Mouse (Mus musculus) naive thymus-derived CD4-positive, alpha-beta T cell, adult 2 months (primary cell): ENCODE measurements around the gene Crtc1.

ENCODE experiments used
- DNase-seq: peaks from one replicate; pipeline ENCODE4 v3.0.0-alpha.2; 2011; ENCODE audit warnings: low read depth

Gene Crtc1

DNA sequence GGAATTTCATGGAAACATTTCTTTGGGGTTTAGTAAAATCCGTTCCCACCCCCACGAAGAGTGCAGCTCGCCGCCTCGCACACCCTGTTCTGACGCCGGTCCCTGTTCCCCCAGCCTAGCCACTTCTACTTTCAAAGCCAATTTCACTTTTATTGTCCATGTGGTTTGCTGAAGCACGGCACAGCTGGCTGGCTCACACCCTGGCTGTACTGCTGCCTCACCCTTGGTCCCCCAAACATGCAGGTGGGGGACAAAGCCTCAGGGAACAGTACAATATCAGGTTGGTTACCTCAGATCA lies 23.1 kb upstream of the Crtc1 start:
- DNase-seq = no peak

DNA sequence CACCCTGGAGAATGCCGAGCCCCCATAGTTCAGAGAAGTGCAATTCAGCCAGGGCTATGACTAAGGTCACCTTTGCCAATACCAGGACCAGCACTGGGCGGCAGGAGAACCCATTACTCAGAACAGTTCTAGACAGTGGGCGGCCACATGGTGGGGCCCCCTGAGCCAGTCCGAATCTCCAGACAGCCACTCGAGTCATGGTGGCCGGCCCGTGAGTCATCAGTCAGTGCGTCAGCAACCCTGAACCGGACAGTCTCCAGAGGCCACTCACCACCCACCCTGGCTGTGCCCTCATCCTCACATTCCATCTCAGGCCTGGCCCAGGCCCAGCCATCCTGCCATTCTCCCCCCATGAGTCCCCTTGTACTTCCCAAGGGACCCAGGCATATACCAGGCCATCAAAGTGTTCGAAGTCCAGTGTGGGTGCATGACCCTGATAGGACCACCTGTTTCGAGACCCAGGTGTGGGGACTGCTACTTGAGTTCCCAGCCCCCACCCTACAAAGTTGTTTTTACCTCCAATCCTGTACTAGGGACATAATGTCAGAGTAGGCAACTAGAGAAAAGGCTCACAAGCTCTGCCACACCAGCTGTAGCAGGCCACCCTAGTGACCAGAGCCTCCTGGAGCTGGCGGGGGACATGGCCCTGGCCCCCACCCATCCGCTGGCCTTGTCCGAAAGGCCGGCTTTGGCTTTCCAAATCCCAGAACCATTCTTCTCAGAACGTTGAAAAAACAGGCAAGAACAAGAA lies 22.6 kb upstream of the Crtc1 start:
- DNase-seq = no peak

DNA sequence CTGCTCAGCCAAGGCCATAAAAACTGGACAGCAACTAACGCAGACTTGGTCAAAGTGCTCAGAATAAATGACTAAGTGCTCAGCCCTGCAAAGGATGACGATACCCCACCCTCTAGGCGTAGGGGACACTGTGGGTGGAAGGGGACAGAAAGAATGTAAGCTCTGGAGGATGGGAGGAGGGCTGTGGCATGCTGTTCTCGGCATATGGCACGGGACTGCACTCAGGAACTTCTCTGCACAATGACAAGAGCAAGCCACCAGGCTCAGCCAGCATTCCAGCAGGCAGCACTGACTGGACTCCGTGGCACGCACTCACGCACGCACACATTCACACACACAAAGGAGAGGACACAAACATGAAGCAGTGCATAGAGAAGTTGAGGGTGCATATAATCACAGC lies 21.2 kb upstream of the Crtc1 start:
- DNase-seq = no peak

DNA sequence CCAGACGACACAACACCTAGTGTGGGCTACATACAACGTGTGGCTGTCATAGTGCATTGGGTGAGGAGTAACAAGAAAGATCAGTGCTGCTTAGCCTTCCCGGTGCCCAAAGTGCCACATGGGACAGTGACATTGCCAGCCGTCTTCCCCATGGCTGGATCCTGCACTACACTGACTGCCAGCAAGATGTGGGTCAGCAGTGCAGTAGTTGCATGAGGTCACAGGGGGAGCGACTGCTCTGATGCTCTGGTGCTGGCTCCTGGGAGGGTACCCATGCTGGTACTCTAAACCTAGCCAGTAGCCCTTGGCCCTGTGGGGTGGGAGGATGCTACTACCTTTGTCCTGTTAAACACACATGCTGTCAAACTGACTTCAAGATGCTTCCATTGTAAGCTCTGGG lies 20.8 kb upstream of the Crtc1 start:
- no peak for DNase-seq

DNA sequence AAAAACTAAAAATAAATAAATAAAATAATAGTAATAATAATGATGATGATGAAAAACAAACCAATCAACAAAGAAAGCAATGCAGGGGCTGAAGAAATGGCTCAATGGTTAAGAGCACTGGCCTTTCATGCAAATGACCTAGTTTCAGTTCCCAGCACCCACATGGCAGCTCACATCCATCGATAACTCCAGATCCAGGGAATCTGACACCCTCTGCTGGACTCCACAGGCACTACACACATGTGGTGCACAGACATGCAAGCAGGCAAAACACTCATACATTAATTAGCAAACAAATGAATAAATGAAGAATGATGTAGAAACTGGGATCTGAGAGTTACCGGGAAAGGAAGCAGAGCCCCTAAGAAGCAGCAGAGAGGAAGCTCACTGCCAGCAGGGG lies 20.3 kb upstream of the Crtc1 start:
- no peak for DNase-seq

DNA sequence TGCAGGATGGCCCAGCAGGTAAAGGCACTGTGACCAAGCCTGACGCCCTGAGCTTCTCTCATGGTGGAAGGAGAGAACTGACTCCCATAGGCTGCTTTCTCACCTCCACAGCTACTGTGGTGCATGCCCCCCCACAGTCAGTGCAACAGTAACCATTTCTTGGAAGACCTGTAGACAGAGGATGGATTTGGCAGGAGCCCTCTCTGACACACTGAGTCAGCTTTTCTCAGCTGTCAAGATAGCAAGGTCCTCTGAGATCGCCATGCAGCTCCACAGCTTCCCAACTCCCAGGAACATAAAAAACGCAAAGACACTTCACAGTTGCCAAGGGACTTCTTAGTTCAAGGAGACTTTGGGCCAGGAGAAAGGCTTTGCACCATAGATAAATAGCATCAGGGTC lies 19.1 kb upstream of the Crtc1 start:
- no peak for DNase-seq

DNA sequence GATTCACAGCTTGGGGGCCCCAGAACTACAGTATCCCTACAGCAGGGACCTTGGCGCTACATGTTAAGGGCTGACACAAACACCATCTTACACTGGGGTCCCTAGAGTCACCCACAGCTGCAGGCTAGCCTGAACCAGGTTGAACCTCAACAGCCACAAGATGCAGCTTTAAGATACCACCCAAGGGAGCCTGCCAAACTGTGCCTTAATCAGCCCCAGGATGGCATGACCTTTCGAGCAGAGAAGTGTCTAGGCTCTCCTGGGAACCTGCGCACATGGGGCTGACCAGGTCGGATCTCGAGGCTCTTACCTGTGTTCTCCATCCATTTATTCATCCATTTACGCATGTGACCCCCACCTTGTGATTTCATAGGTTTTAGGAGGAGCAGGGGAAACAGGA lies 18.5 kb upstream of the Crtc1 start:
- no peak for DNase-seq

DNA sequence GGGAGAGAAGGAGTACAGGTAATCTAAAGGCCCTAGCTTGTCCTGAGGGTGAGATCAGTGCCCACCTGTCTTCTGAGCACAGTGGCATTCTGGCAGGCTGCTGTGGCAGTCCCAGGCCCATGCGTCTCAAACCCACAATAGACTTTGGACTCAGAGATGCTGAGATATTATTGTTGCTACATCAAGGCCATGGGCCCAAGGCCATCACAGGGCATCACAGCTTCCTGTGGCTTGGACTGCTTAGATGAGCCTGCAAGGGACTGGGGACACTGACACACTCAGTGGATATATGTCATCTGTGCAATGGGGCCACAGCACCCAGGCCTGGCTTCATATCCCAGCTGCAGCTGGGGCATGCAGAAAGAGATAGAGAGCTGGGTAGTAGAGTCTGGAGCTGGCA lies 17.6 kb upstream of the Crtc1 start:
- no peak for DNase-seq

DNA sequence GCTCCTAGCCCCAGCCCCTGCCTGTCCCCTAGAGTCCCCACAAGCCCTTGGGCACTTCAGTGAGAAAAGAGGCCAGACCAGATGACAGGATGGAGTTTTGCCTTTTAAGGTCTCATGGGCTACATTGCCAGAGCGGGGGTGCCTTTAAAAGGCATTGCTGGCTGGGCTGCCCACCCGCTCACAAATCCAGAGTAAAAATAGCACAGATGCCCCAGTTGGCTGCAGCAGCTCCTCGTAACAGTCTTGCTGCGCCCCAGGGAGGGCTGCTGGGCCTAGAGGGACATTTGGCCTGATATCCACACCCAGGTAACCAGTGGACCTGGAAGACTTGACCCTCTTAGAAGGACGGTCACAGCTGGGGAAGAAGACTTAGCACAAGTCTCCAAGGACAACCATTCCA lies 14.5 kb upstream of the Crtc1 start:
- no peak for DNase-seq

DNA sequence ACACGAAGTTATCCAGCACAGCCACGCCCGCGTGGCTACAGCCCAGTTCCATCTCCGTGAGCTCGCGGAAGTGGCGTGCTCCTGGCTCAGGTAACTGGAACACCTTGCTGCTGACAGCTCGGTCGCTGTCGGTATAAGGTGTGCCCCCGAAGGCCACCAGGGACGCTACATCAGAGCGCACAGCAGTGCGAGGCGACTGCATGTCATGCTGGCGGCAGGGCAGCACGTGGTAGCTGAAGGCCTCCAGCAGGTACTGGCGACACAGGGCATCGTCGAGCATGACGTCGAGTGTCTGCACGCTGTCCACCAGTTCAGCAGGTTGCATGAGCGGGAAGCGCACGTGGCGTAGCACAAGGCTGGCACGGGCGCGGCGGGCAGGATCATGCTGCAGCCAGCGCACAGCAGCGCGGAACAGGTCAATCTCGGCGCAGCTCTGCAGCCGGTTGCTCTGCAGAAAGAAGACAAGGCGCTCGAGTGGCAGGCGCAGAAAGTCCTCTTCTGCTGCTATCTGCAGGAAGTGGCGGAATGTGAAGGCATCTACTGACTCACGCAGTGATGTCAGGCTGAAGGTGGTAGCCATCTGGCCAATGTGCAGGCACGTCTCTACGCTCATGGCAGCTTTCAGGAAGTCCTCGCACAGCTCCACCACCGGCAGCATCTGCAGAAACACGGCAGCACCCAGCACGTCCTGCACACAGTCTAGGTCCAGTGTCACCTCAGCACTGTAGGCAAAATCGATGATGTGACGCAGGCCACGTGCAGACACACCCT lies 13.0 kb upstream of the Crtc1 start:
- DNase-seq = no peak

DNA sequence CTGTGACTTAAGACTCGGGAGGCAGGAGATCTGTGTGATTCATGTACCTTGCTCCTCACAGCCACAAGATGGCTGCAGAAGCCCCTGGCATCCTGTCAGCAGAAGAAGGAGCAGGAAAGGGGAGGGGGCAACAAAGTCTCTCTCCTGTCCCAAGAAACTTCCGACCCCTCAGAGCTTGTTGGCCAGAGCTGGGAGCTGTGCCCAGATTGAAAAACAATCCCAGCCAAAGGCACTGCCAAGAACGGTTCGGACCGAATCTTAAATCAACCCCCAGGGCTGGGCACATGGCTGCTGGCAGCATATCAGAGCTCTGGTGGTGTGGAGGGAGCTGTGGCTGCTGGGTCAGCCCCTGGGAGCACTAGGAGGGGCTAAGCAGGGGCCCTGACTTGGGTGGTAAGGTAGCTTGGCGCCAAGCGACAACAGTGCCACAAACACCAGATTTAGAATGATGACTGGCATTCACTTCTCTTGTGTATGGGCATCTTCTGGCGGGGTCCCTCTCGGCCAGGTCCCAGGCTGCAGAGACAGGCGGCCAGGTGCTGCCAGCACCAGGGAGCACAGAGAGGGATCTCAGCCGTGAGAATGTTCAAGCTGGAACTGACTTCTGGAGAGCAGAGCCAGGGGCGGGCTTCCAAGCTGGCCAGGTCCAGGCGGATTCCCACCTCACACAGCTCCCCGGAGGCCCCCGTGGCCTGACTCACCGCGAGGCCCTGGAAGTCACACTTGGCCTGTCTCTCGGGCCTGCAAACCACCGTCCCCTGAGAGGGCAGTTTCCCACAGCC lies 8.5 kb upstream of the Crtc1 start:
- DNase-seq = no peak

DNA sequence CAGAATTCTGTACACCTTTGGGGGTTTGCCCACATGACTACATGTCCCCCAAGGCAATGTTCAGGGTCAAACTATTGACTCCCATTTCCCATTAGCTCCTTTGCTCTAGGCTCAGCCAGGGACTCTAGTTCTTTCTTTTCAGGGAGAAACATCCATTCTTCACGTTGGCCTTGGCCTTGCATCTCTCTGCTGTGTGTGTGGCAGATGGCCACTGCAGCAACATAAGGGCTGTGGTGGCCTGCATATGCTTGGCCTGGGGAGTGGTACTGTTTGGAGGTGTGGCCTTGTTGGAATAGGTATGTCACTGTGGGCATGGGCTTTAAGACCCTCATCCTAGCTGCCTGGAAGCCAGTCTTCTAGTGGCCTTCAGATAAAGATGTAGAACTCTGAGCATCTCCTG lies 6.6 kb upstream of the Crtc1 start:
- DNase-seq = no peak

DNA sequence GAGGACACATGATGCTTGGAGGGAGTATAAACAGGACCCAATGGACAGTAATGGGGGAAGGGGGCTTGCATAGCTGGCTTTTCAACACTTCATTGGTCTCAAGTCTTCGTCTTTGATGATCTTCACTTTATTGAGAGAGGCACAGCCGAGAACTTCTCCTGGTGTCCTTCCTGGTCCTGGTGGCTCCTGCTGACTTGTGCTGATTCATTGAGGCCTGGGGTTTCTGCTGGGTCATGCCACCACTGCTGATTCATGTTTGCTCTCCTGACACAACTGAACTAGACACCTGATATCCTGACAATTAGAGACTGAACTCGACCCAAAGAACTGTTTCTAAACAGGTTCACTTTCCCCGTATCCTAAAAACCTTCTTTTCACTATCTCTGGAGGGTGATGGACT lies 3.9 kb upstream of the Crtc1 start:
- no peak for DNase-seq

DNA sequence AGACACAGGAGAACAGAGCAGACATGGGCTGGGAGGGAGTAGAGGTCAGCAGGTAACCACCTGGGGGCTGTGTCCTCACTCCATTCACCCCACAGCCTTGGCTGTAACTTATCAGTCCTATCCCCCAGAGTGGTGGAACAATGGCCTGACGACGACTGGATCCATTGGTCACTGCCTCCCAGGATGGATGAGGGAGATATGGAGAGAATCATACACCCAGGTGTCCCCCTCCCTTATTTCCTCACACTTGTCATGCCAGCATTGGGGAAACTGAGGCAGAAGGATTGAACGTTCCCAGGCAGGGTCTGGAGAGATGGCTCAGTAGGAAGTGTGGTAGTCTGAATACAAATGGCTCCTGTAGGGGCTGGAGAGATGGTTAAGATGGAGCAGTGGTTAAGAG lies 2.2 kb upstream of the Crtc1 start:
- DNase-seq = no peak

DNA sequence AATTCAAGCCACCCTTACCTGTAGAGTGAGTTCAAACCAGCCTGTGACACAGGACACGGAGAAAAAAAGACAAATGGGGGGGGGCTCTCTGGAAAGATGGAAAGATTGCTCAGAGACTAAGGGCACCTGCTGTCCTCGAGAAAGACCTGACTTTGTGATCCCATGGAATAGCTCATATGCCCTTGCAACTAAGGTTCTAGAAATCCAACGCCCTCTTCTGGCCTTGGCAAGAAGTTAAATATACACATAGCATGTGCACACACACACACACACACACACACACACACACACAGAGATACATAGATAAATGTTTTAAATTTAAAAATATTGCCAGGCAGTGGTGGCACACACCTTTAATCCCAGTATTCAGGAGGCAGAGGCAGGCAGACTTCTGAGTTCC lies 867 bp upstream of the Crtc1 start:
- DNase-seq = peak; percentile 48

DNA sequence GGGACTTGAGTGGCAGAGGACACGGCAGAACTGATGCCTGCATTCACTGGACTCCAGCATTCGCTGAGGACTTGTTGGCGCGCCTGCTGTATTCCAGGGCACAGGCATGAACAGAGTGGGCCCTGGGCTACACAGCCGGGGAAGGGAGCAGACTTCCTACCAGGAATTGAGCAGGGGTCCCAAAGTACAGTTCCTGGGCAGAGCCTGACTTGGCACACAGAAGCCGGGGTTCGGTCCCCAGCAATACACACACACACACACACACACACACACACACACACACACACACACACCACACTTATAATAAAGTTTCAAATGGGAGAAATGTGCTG lies 435 bp upstream of the Crtc1 start:
- no peak for DNase-seq

DNA sequence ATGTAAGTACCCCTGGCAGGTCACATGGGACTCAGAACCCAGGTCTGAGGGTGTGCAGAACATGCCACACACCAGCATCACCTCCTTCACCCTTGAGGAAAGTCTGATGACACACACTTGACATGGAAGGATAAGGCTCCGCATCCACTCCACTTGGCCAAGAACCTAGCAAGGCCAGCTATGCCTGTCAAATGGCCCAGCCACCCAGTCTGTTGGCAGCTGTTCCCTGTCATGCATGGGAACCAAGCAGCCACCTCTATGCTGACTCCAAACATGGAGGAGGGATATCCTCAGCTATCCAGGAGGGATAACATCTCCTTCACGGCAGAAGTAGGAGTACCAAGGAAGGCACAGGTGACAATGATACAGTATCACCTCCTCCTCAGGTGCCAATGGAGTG lies 956 bp downstream of the Crtc1 start:
- peak; percentile 23 for DNase-seq

DNA sequence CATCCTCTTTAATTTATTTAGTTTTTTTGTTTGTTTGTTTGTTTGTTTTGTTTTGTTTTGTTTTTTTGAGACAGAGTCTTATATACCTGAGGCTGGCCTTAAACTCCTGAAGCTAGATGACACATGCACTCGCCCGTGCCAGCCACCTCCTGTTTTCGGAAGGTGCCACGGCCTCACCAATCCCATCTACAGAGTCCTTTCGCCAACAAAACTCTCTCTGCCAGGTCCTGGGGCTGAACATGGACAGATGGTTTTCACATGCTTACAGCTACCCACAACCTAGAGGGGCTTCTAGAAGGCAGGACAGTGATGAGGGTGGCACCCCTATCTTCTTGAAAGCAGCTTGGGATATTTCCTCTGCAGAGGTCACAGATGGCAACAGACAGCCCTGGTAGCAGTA lies 4.2 kb downstream of the Crtc1 start:
- no peak for DNase-seq

DNA sequence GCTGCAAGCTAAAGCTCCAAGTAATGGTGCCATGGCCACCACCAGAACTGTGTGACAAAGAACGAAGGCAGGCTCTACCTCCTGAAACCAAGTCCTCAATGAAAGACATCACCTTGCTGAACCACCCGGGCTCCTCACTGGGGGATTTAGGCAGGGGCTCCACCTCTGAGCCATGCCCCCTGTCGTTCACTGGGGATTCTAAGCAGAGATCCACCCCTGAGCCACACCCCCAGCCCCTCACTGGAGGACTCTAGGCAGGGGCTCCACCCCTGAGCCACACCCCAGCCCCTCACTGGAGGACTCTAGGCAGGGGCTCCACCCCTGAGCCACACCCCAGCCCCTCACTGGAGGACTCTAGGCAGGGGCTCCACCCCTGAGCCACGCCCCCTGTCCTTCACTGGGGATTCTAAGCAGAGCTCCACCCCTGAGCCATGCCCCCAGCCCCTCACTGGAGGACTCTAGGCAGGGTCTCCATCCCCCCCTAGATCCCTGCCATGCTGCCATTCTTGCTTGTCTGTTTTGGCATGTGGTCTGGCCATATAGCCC lies 6.3 kb downstream of the Crtc1 start:
- no peak for DNase-seq

DNA sequence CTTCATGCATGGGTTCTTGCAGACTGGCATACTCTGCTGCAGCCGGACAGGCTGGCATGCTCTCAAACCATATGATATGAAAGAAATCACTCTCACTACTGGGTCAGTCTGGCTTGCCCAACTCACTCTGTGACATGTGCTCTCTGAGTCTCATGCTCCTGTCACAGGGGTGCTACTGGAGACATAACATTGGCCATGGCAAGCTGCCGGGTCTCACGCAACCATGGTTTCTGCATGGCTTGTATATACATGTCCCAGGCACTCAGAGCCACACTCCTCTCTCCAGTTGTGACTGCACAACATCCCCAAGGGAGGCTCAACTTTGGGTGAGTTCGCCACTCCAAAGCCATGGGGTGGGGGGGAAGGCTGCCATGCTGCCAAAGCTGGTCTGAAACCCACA lies 8.2 kb downstream of the Crtc1 start:
- no peak for DNase-seq

DNA sequence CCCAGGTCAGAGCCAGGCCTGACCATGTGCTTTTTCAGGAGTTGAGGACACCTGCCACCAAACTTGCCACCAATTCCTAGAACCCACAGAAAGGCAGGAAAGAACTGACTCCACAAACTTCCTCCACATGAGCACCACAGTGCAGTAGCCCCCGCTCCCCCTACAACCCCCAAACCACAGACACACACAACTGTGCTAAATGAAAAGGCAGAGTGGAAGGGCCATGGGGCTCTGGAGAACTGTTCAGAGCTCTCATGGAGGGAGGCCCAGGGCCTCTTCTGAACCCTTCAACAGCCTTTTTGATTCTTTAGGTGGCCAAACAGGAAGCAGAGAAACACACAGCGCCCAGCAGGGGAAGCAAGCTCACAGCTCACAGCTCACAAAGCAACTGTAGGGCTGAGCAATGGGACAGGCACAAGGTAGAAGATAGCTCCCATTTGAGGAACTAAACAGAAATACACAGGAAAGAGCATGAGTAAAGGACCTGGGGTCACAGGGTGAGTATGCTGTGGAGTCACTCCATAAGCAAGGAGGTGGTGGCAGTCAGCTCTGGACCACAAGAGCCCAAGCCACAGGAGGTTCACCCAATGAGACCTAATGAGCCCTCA lies 13.0 kb downstream of the Crtc1 start:
- DNase-seq = peak; percentile 20

DNA sequence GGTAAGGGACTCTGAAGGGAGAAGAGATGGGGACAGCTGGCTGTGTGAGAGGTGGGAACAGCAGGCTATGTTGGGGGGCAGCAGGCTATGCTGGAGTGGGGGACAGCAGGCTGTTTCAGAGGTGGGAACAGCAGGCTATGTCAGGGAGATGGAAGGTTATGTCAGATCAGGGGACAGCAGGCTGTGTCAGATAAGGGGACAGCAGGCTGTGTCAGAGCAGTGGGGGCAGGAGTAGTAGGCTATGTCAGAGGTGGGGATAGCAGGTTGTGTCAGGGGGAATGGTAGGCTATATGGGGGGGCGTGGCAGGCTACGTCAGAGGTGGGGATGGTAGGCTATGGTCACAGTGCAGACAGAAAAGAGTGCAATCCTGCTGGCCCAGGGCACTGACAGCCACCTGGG lies 16.7 kb downstream of the Crtc1 start:
- DNase-seq = no peak
